In genomic region chr5:29388944-29389765, GRCm38 (mm10) we compare ENCODE assay signal across 9 mouse cellular contexts. TPM values are rescaled to one million over a fixed set of nuclear protein-coding genes. Genes with fewer than 3 reads are reported as not detected.
DNase-seq lines count a peak whose midpoint lies in the region; ATAC-seq and TF ChIP-seq lines count a peak whose summit lies in the region.
"Had no signal": no experiment of that assay in that cellular context is flagged by ENCODE, and none has a peak within 500 bp of the region (broad histone marks: within the 10 kb centered on the region; RNA-seq: fewer than 3 reads in every experiment).

No protein-coding gene starts in this region.

- no peak overlapping the region for H3K4me3 ChIP-seq in forebrain, postnatal 0 days (ENCODE audit: low read depth, low read length)
- no peak overlapping the region for H3K4me3 ChIP-seq in hindbrain, postnatal 0 days (ENCODE audit: low read length)
- H3K4me3 ChIP-seq: megakaryocyte, embryonic 14.5 days had no signal

- H3K4me1 ChIP-seq in forebrain, postnatal 0 days (ENCODE audit: insufficient read depth) = no peaks in the 10 kb centered on the region
- no peaks in the 10 kb centered on the region for H3K4me1 ChIP-seq in hindbrain, postnatal 0 days (ENCODE audit: insufficient read depth, low read length)

- H3K4me2 ChIP-seq in forebrain, postnatal 0 days (ENCODE audit: low read depth) = no peak overlapping the region
- no peak overlapping the region for H3K4me2 ChIP-seq in hindbrain, postnatal 0 days (ENCODE audit: low read depth, low read length)

- peak; percentile 78 for TF ChIP-seq CTCF in forebrain, postnatal 0 days (IDR thresholded peaks at IDR 0.05; ENCODE audit: low read depth)
- TF ChIP-seq CTCF in hindbrain, postnatal 0 days (IDR thresholded peaks at IDR 0.05; ENCODE audit: low read depth) = peak; percentile 92

- no peaks in the 10 kb centered on the region; the same call in 1 of the 2 replicates for H3K27me3 ChIP-seq in forebrain, postnatal 0 days (ENCODE audit: insufficient read depth, low read length)
- no peaks in the 10 kb centered on the region for H3K27me3 ChIP-seq in hindbrain, postnatal 0 days (ENCODE audit: insufficient read depth, low read length)

- WGBS in forebrain, postnatal 0 days = 20% methylated on average over 15 of the region's 15 CpGs
- 21% methylated on average over 15 of the region's 15 CpGs for WGBS in hindbrain, postnatal 0 days

- no peaks in the 10 kb centered on the region for H3K36me3 ChIP-seq in forebrain, postnatal 0 days (ENCODE audit: insufficient read depth)
- no peaks in the 10 kb centered on the region for H3K36me3 ChIP-seq in hindbrain, postnatal 0 days (ENCODE audit: insufficient read depth, low read length)

- H3K9me3 ChIP-seq in forebrain, postnatal 0 days (ENCODE audit: low read length) = no peaks in the 10 kb centered on the region
- no peaks in the 10 kb centered on the region for H3K9me3 ChIP-seq in hindbrain, postnatal 0 days (ENCODE audit: low read length)
- H3K9me3 ChIP-seq: megakaryocyte, embryonic 14.5 days had no signal

- ATAC-seq in forebrain, postnatal 0 days = peak; percentile 45
- ATAC-seq in hindbrain, postnatal 0 days = peak; percentile 68; the same call in 1 of the 2 replicates
- no peak; the same call in 1 of the 2 replicates for ATAC-seq in erythroid progenitor cell, adult 5-6 weeks (replicated peaks; ENCODE audit: low FRiP score, poor library complexity, severe bottlenecking)

- H3K9ac ChIP-seq in forebrain, postnatal 0 days = no peak overlapping the region
- no peak overlapping the region for H3K9ac ChIP-seq in hindbrain, postnatal 0 days (replicated peaks; ENCODE audit: low read length)

- DNase-seq in MEL-GATA-1-ER (ENCODE audit: extremely low read depth, low read depth) = peak; percentile 51
- peak; percentile 48 for DNase-seq in c-Kit-positive CD71-positive TER-119-negative erythroid progenitor cells, embryonic 14.5 days (ENCODE audit: low read depth)
- peak; percentile 52 for DNase-seq in forebrain, postnatal 0 days
- peak; percentile 87 for DNase-seq in hindbrain, postnatal 0 days (ENCODE audit: low spot score)
- DNase-seq in left cerebral cortex, adult 18-20 months (ENCODE audit: low spot score in 2 of 2) = peak; percentile 80 to 84
- DNase-seq in mesoderm, embryonic 11.5 days (ENCODE audit: low read depth, low spot score) = peak; percentile 81
- peak; percentile 69 to 88 for DNase-seq in spleen, postnatal 10 days (ENCODE audit: low spot score in 2 of 2)

- no peak overlapping the region for H3K27ac ChIP-seq in forebrain, postnatal 0 days (ENCODE audit: low read depth, low read length)
- no peak overlapping the region for H3K27ac ChIP-seq in hindbrain, postnatal 0 days

RNA-seq across cellular contexts. Expression of gene Lmbr1, which starts 11.0 kb away (rescaled TPM):
- total RNA-seq in forebrain, postnatal 0 days (2014; rRNA removed) = 38.3 and 41.4 TPM in 2 replicates
- polyA plus RNA-seq in forebrain, postnatal 0 days (2015; fragmentation: Nextera tagmentation; extraction: Ambion mirVana) = 30.4 and 41.5 TPM in 2 replicates
- total RNA-seq in hindbrain, postnatal 0 days (2014; rRNA removed) = 31.2 and 34.0 TPM in 2 replicates
- 40.4 and 42.2 TPM in 2 replicates for polyA plus RNA-seq in hindbrain, postnatal 0 days (2015; fragmentation: Nextera tagmentation; extraction: Ambion mirVana)
- total RNA-seq in left cerebral cortex, adult 18-20 months (2021) = 10 to 100 TPM; 31.0 to 32.9 TPM
- total RNA-seq in erythroid progenitor cell, adult 5-6 weeks (2015; ENCODE audit: low replicate concordance) = 0.42 TPM in 1 of 2 replicates, not detected in the other
- total RNA-seq in erythroid progenitor cell, adult 5-6 weeks (2017; ENCODE audit: low replicate concordance) = 1.5 and 2.0 TPM in 2 replicates

RNA-seq across cellular contexts. Expression of gene Nom1, which starts 45.3 kb away (rescaled TPM):
- 18.0 and 29.6 TPM in 2 replicates for total RNA-seq in forebrain, postnatal 0 days (2014; rRNA removed)
- 9.7 and 17.0 TPM in 2 replicates for polyA plus RNA-seq in forebrain, postnatal 0 days (2015; fragmentation: Nextera tagmentation; extraction: Ambion mirVana)
- total RNA-seq in hindbrain, postnatal 0 days (2014; rRNA removed) = 7.4 and 24.3 TPM in 2 replicates
- 14.0 and 16.5 TPM in 2 replicates for polyA plus RNA-seq in hindbrain, postnatal 0 days (2015; fragmentation: Nextera tagmentation; extraction: Ambion mirVana)
- total RNA-seq in left cerebral cortex, adult 18-20 months (2021) = 10 to 100 TPM; 23.4 to 23.5 TPM
- 1.4 and 3.8 TPM in 2 replicates for total RNA-seq in erythroid progenitor cell, adult 5-6 weeks (2015; ENCODE audit: low replicate concordance)
- total RNA-seq in erythroid progenitor cell, adult 5-6 weeks (2017; ENCODE audit: low replicate concordance) = 2.2 and 4.9 TPM in 2 replicates

Comparison
In these comparisons a context has a peak if more than half of its experiments do, and no peak if none do; other contexts are left out.
1. RNA of gene Lmbr1, which starts 11.0 kb away (total RNA-seq): 38.3 to 41.4 TPM in forebrain, postnatal 0 days, 31.2 to 34.0 TPM in hindbrain, postnatal 0 days and 31.0 to 32.9 TPM in left cerebral cortex, adult 18-20 months; 0.42 to 2.0 TPM in erythroid progenitor cell, adult 5-6 weeks; every median in the first group is over 10 times any median in the second.
2. Peak in every context shown above with its lines, with median percentiles within 50 percentile points of each other: DNase-seq.